ENCODE assay signal across 8 mouse cellular contexts in the genomic region with DNA sequence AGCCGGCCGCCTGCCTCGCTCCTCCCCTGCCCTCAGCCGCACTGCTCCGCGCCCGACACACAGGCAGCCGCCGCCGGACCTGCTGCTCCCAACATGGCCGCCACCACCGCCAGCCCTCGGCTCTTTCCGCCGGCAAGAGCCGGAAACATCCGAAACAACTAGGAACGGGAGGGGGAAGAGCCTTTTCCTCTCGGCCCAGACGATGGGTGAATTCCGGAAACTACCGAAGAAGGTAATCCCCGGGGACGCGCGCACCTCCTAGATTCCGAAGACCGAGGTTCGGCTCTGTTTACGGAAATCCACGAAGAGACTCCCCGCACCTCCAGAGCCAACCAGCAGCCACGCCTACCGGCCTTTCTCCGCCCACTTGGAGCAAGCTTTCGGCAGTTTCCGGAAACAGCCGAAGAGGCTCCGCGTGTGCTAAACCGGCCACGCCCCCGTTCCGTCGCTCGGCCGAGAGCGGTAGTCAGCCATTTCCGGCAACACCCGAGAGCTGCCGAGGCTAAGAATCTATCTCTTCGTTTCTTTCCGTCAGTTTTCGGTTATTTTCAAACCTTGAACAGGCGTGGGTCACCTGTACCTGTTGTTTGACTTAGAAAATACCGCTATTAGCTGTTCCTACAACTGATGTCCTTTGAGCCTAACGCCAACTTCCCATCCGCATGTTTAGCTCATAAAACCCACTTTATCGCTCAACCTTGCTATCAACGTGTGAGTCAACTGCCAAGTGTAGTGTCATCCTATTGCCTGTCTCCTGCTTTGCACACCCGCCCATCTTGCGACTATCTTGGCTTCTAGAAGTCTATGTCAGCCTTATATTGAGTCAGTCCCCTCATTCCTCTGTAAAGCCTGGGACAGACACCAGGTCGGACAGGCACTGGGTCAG. TPM values are rescaled to one million over a fixed set of nuclear protein-coding genes. Genes with fewer than 3 reads are reported as not detected.
DNase-seq lines count a peak whose midpoint lies in the region; ATAC-seq and TF ChIP-seq lines count a peak whose summit lies in the region.

A gene (minus strand): TSS at position 349 of the 886 bp plus-strand sequence.

- in situ Hi-C loops in Patski (cut with MboI; ENCODE audit: low pct_unique_long_range_greater_than_20kb): no loop called here

- no peaks in the 10 kb centered on the region for H3K9me3 ChIP-seq in hindbrain, embryonic 13.5 days

- H3K9ac ChIP-seq in hindbrain, embryonic 13.5 days: peak within 1 kb of the TSS; percentile 98

- peaks cover 44% of the 10 kb centered on the region for H3K4me1 ChIP-seq in hindbrain, embryonic 13.5 days (replicated peaks)

- peak within 1 kb of the TSS; percentile 93 for H3K4me3 ChIP-seq in hindbrain, embryonic 13.5 days

- no peaks in the 10 kb centered on the region for H3K36me3 ChIP-seq in hindbrain, embryonic 13.5 days

- DNase-seq in Patski (ENCODE audit: low read depth, low spot score): peak; percentile 99
- peak; percentile 100 for DNase-seq in cerebellum, postnatal 14 days
- peak; percentile 99 for DNase-seq in frontal cortex, postnatal 14 days (ENCODE audit: low spot score in 2 of 2)
- DNase-seq in layer of hippocampus, postnatal 25 days (ENCODE audit: extremely low spot score in 1 of 2, low spot score in 1 of 2): peak; percentile 96 to 98
- DNase-seq in lung, postnatal 25 days (ENCODE audit: low spot score): peak; percentile 99
- peak; percentile 100 for DNase-seq in retina, embryonic 14.5 days (ENCODE audit: low spot score)
- peak; percentile 100 for DNase-seq in thymus, postnatal 4 days

- ATAC-seq in Patski: peak; percentile 82
- peak; percentile 96 for ATAC-seq in hindbrain, embryonic 13.5 days (ENCODE audit: low FRiP score)

- H3K4me2 ChIP-seq in hindbrain, embryonic 13.5 days: peak within 1 kb of the TSS; percentile 98

- CTCF ChIA-PET in Patski (lab: Charles Lee): interaction anchor here (1.0 to 4.5 kb wide), 4 partner anchors 15 to 108 kb away, joined by 3 to 18 read pairs (median 4); a partner anchor contains a TSS

- no peaks in the 10 kb centered on the region for H3K27me3 ChIP-seq in Patski
- no peaks in the 10 kb centered on the region for H3K27me3 ChIP-seq in hindbrain, embryonic 13.5 days

- TF ChIP-seq CTCF in Patski (IDR thresholded peaks at IDR 0.05): no peak

- POLR2A ChIA-PET in Patski (lab: Charles Lee): interaction anchor here (1.3 to 2.0 kb wide), 3 partner anchors 34 to 47 kb away, joined by 5 to 11 read pairs (median 6); no protein-coding TSS in a partner anchor

- H3K27ac ChIP-seq in hindbrain, embryonic 13.5 days: peak within 1 kb of the TSS; percentile 89

- 2% methylated on average over 61 of the region's 63 CpGs for WGBS in hindbrain, embryonic 13.5 days

RNA-seq across cellular contexts. Expression of the gene that starts here (rescaled TPM):
- polyA plus RNA-seq in Patski (2021): 76.9 TPM
- polyA plus RNA-seq in hindbrain, embryonic 13.5 days (2015; fragmentation: Nextera tagmentation; extraction: Ambion mirVana): 40.9 and 42.5 TPM in 2 replicates
- total RNA-seq in layer of hippocampus, postnatal 25 days (2021): 100 to 1,000 TPM; 102 to 130 TPM

Comparison
In these comparisons a context has a peak if more than half of its experiments do, and no peak if none do; other contexts are left out.
1. Peak in every context shown above with its lines: DNase-seq, ATAC-seq, H3K4me3 ChIP-seq and H3K27ac ChIP-seq.